Mouse (Mus musculus): Measurements from ENCODE around the gene Rab3gap2.

Gene Rab3gap2

GRCm38 (mm10) chr1:185226889-185227288 lies 23.0 kb downstream of the Rab3gap2 start:
- DNase-seq (ENCODE audit: low spot score), result no peak

GRCm38 (mm10) chr1:185227766-185228165 lies 23.8 kb downstream of the Rab3gap2 start:
- no peak for DNase-seq (ENCODE audit: low spot score)

GRCm38 (mm10) chr1:185229406-185230201 lies 25.7 kb downstream of the Rab3gap2 start:
- DNase-seq (ENCODE audit: low spot score), result no peak

- DNase-seq (ENCODE audit: low spot score), result no peak
Measured at GRCm38 (mm10) chr1:185235837-185236236, 31.9 kb downstream of the Rab3gap2 start.

GRCm38 (mm10) chr1:185236530-185236929 lies 32.6 kb downstream of the Rab3gap2 start:
- DNase-seq (ENCODE audit: low spot score), result no peak

- DNase-seq (ENCODE audit: low spot score), result no peak
Measured at GRCm38 (mm10) chr1:185243013-185243412, 39.1 kb downstream of the Rab3gap2 start.

- DNase-seq (ENCODE audit: low spot score), result no peak
Measured at GRCm38 (mm10) chr1:185245456-185245855, 41.5 kb downstream of the Rab3gap2 start.

- no peak for DNase-seq (ENCODE audit: low spot score)
Measured at GRCm38 (mm10) chr1:185247429-185248085, 43.6 kb downstream of the Rab3gap2 start.

- no peak for DNase-seq (ENCODE audit: low spot score)
Measured at GRCm38 (mm10) chr1:185248728-185249127, 44.8 kb downstream of the Rab3gap2 start.

- DNase-seq (ENCODE audit: low spot score), result no peak
Measured at GRCm38 (mm10) chr1:185252351-185252750, 48.4 kb downstream of the Rab3gap2 start.

- no peak for DNase-seq (ENCODE audit: low spot score)
Measured at GRCm38 (mm10) chr1:185253140-185253892, 49.4 kb downstream of the Rab3gap2 start.

GRCm38 (mm10) chr1:185255336-185255735 lies 51.4 kb downstream of the Rab3gap2 start:
- no peak for DNase-seq (ENCODE audit: low spot score)

GRCm38 (mm10) chr1:185256753-185257152 lies 52.8 kb downstream of the Rab3gap2 start:
- DNase-seq (ENCODE audit: low spot score), result no peak

GRCm38 (mm10) chr1:185262565-185262964 lies 58.6 kb downstream of the Rab3gap2 start:
- no peak for DNase-seq (ENCODE audit: low spot score)

GRCm38 (mm10) chr1:185268675-185269074 lies 64.8 kb downstream of the Rab3gap2 start:
- DNase-seq (ENCODE audit: low spot score), result no peak

GRCm38 (mm10) chr1:185270403-185271097 lies 66.6 kb downstream of the Rab3gap2 start:
- no peak for DNase-seq (ENCODE audit: low spot score)

- no peak for DNase-seq (ENCODE audit: low spot score)
Measured at GRCm38 (mm10) chr1:185271373-185271772, 67.5 kb downstream of the Rab3gap2 start.

- DNase-seq (ENCODE audit: low spot score), result no peak
Measured at GRCm38 (mm10) chr1:185274819-185275545, 71.1 kb downstream of the Rab3gap2 start.

- DNase-seq (ENCODE audit: low spot score), result no peak
Measured at GRCm38 (mm10) chr1:185275976-185276375, 72.1 kb downstream of the Rab3gap2 start.

- DNase-seq (ENCODE audit: low spot score), result no peak
Measured at GRCm38 (mm10) chr1:185277022-185277421, 73.1 kb downstream of the Rab3gap2 start.

- no peak for DNase-seq (ENCODE audit: low spot score)
Measured at GRCm38 (mm10) chr1:185279288-185279687, 75.4 kb downstream of the Rab3gap2 start.

All from T-cell, adult 2 months (primary cell).